15 mouse cellular contexts compared by ENCODE assay signal in the genomic region with DNA sequence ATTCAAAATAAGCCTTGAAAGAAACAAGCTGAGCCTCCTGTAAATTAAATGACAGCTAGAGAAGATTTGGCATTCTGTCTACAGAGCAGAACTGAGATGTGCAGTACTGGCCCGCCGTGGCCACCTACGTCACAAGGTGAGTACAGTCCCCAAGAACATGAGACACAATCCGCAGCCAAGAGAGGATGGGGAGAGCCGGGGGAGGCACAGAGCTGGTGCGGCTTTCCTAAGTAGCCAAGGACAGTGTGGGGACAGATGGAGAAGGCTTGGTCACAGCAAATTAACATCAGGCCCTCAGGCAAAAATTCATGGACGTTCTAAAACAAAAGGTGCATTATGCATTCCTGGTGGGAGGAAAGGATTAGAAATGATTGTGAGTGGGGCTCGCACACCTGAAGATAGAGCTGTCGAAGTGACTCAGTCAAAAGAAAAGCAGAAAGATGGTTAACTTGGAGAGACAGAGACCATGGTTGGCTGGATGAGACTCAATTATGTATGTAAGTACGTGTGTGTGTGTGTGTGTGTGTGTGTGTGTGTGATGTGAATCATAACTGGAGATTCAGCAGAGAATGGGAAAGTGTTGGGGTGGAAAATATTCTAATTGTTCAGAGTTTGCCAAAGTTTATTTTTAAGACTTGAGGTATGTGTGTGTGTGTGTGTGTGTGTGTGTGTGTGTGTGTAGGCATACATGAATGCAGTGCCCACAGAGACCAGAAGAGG.
DNase-seq lines count a peak whose midpoint lies in the region.
"Had no signal": no experiment of that assay in that cellular context is flagged by ENCODE, and none has a peak within 500 bp of the region (broad histone marks: within the 10 kb centered on the region; RNA-seq: fewer than 3 reads in every experiment).

No protein-coding gene starts in this region.

- DNase-seq in layer of hippocampus, adult 11-12 months (ENCODE audit: low spot score) = peak; percentile 33
- DNase-seq in layer of hippocampus, adult 8-10 months (ENCODE audit: low spot score in 2 of 2) = no peak
- peak; percentile 54 for DNase-seq in right cerebral cortex, postnatal 25 days
- no peak for DNase-seq in right cerebral cortex, postnatal 36 days (ENCODE audit: low spot score in 2 of 2)
- DNase-seq in fat pad, adult 2 months (ENCODE audit: extremely low read depth, low read depth, low spot score) = peak; percentile 3
- no peak for DNase-seq in natural killer cell, adult 2 months (ENCODE audit: low spot score in 2 of 2)
- DNase-seq: adrenal gland, adult 8-10 months; adrenal gland, postnatal 25 days; cerebellum, adult 18-20 months; cerebellum, adult 9-10 months; cerebellum, postnatal 14 days; forebrain, postnatal 0 days; gastrocnemius, postnatal 10 days; gastrocnemius, postnatal 36 days; heart, adult 11 months had no signal

Comparison
In these comparisons a context has a peak if more than half of its experiments do, and no peak if none do; other contexts are left out.
1. DNase-seq: peak in layer of hippocampus, adult 11-12 months (single experiment), right cerebral cortex, postnatal 25 days (single experiment) and fat pad, adult 2 months (single experiment); none in layer of hippocampus, adult 8-10 months (0 of 2), right cerebral cortex, postnatal 36 days (0 of 2) and natural killer cell, adult 2 months (0 of 2).